Mouse (Mus musculus): ENCODE results near the gene Carm1. TPM values are rescaled to one million over a fixed set of nuclear protein-coding genes. Genes with fewer than 3 reads are reported as not detected.

Carm1 gene
- total RNA-seq (2023): 10 to 100 TPM; 58.8 to 59.2 TPM

GRCm38 (mm10) chr9:21546789-21547074 is at the start of gene Carm1:
TSS of gene Carm1 (plus strand) at chr9:21546894.

GRCm38 (mm10) chr9:21509772-21510688 is 36.7 kb upstream of the Carm1 start, which contains the start of gene Tmed1:
TSS of gene Tmed1 (minus strand) at chr9:21510252.

GRCm38 (mm10) chr9:21525937-21526633 is 20.6 kb upstream of the Carm1 start, which contains the start of gene AB124611:
TSS of gene AB124611 (plus strand) at chr9:21526176.

GRCm38 (mm10) chr9:21592703-21593121 is 46.0 kb downstream of the Carm1 start, which contains the start of the genes Timm29 and Yipf2:
TSS of gene Timm29 (plus strand) at chr9:21592722.
TSS of gene Yipf2 (minus strand) at chr9:21592828.

GRCm38 (mm10) chr9:21615617-21616231 is 69.0 kb downstream of the Carm1 start, which contains the start of gene Smarca4:
TSS of gene Smarca4 (plus strand) at chr9:21616169.

Other genes with a start within 250 kb of the Carm1 start
- 1 to 10 TPM; 1.8 to 2.7 TPM for gene Ap1m2, start 234.6 kb upstream of the Carm1 start, total RNA-seq (2023)
- 100 to 1,000 TPM; 379 to 394 TPM for gene Slc44a2, start 226.2 kb upstream of the Carm1 start, total RNA-seq (2023)
- gene Ilf3, start 179.0 kb upstream of the Carm1 start, total RNA-seq (2023): 100 to 1,000 TPM in 1 of 2 experiments, 10 to 100 TPM in 1; 99.5 to 106 TPM
- 10 to 100 TPM; 68.8 to 72.1 TPM for gene Qtrt1, start 135.1 kb upstream of the Carm1 start, total RNA-seq (2023)
- gene Dnm2, start 122.0 kb upstream of the Carm1 start, total RNA-seq (2023): 100 to 1,000 TPM; 324 to 341 TPM
- gene Tmed1, start 36.6 kb upstream of the Carm1 start, total RNA-seq (2023): 1 to 10 TPM; 2.0 to 3.1 TPM
- 10 to 100 TPM; 75.1 to 79.8 TPM for gene AB124611, start 20.7 kb upstream of the Carm1 start, total RNA-seq (2023)
- 10 to 100 TPM; 33.7 to 36.3 TPM for gene Timm29, start 45.8 kb downstream of the Carm1 start, total RNA-seq (2023)
- 10 to 100 TPM; 11.2 to 14.9 TPM for gene Yipf2, start 45.9 kb downstream of the Carm1 start, total RNA-seq (2023)
- gene Smarca4, start 69.3 kb downstream of the Carm1 start, total RNA-seq (2023): 10 to 100 TPM; 91.5 to 92.0 TPM
- gene Ldlr, start 176.6 kb downstream of the Carm1 start, total RNA-seq (2023): 10 to 100 TPM; 39.9 to 41.5 TPM
- gene Spc24, start 213.4 kb downstream of the Carm1 start, total RNA-seq (2023): 1 to 10 TPM; 2.5 to 4.1 TPM

Measured in T-cell, adult 66 days (primary cell).